Mouse (Mus musculus): ENCODE data around the gene Gpc6.

The Gpc6 gene

GRCm38 (mm10) chr14:117951265-117951664, 1026.2 kb downstream of the Gpc6 start:
- no peak for DNase-seq

GRCm38 (mm10) chr14:117951686-117952085, 1026.6 kb downstream of the Gpc6 start:
- no peak for DNase-seq

- no peak for DNase-seq
Measured at GRCm38 (mm10) chr14:117956051-117956450, 1030.9 kb downstream of the Gpc6 start.

GRCm38 (mm10) chr14:117958389-117958788, 1033.3 kb downstream of the Gpc6 start:
- no peak for DNase-seq

GRCm38 (mm10) chr14:117961267-117961666, 1036.2 kb downstream of the Gpc6 start:
- DNase-seq: peak in 1 of 2 experiments; percentile 17

- no peak for DNase-seq
Measured at GRCm38 (mm10) chr14:117961844-117962243, 1036.7 kb downstream of the Gpc6 start.

GRCm38 (mm10) chr14:117962453-117962852, 1037.3 kb downstream of the Gpc6 start:
- peak; percentile 56 to 59 for DNase-seq

GRCm38 (mm10) chr14:117972576-117972975, 1047.5 kb downstream of the Gpc6 start:
- no peak for DNase-seq

- no peak for DNase-seq
Measured at GRCm38 (mm10) chr14:117981532-117981931, 1056.4 kb downstream of the Gpc6 start.

- DNase-seq: no peak
Measured at GRCm38 (mm10) chr14:117988444-117988843, 1063.3 kb downstream of the Gpc6 start.

- DNase-seq: no peak
Measured at GRCm38 (mm10) chr14:117990203-117990602, 1065.1 kb downstream of the Gpc6 start.

- no peak for DNase-seq
Measured at GRCm38 (mm10) chr14:117992600-117993256, 1067.6 kb downstream of the Gpc6 start.

- no peak for DNase-seq
Measured at GRCm38 (mm10) chr14:117993845-117994244, 1068.7 kb downstream of the Gpc6 start.

- no peak for DNase-seq
Measured at GRCm38 (mm10) chr14:118004434-118004833, 1079.3 kb downstream of the Gpc6 start.

GRCm38 (mm10) chr14:118005697-118006096, 1080.6 kb downstream of the Gpc6 start:
- DNase-seq: peak; percentile 63 to 72

GRCm38 (mm10) chr14:118009541-118009940, 1084.4 kb downstream of the Gpc6 start:
- DNase-seq: no peak

- no peak for DNase-seq
Measured at GRCm38 (mm10) chr14:118013237-118013636, 1088.1 kb downstream of the Gpc6 start.

GRCm38 (mm10) chr14:118019314-118019713, 1094.2 kb downstream of the Gpc6 start:
- no peak for DNase-seq

- DNase-seq: no peak
Measured at GRCm38 (mm10) chr14:118021867-118022543, 1096.9 kb downstream of the Gpc6 start.

All from kidney, postnatal 4 days (tissue).